Mouse (Mus musculus) G1E (cell line): ENCODE measurements around the gene Hook2.

Experiments used
- CTCF ChIP-seq: IDR thresholded peaks from 2 replicates; pipeline ENCODE4 v1.5.1; 2012; ENCODE audit warnings: low read depth, low read length, inconsistent platforms, mixed read lengths
- TAL1 ChIP-seq: conservative IDR thresholded peaks from 2 replicates; pipeline ENCODE4 v1.6.1; 2012; ENCODE audit warnings: low read depth, low read length, inconsistent platforms, mixed read lengths

DNA sequence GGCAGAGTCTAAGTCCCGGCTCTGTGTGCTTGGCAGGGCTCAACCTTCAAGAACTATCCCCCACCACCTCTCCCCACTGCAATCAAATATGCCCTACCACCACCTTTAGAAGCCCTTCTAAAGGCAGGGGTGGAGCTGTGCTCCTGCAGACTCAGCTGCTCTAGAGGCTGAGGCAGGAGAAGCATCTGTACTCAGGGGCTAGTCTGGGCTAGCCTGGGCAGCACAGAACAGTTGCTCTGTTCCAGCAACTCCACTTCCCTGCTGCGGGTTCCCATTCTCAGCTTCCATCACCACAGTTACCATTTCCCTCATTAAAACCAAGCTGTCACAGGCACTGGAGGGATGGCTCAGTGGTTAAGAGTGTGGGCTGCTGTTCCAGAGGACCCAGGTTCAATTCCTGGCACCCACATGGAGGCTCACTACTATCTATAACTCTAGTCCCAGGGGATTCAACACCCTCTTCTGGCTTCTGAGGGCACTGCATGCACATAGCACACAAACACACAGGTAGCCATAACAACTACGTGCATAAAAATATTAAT, 31.2 kb downstream of the Hook2 start:
- no peak for TF ChIP-seq TAL1
- no peak for TF ChIP-seq CTCF
